Mouse (Mus musculus): ENCODE results near the gene Nop2.

Nop2 gene

GRCm38 (mm10) chr6:125131302-125132156 is at the start of gene Nop2:
Gene Nop2, plus strand, starts transcription at chr6:125131909.
- DNase-seq = peak; percentile 90

GRCm38 (mm10) chr6:125082801-125083386 is 48.8 kb upstream of the Nop2 start:
- no peak for DNase-seq

- peak; percentile 84 for DNase-seq
Observed at GRCm38 (mm10) chr6:125084424-125084823, 47.3 kb upstream of the Nop2 start.

GRCm38 (mm10) chr6:125087937-125088336 is 43.8 kb upstream of the Nop2 start:
- no peak for DNase-seq

GRCm38 (mm10) chr6:125088561-125089321 is 43.0 kb upstream of the Nop2 start:
- DNase-seq = peak; percentile 95

GRCm38 (mm10) chr6:125089521-125090321 is 42.0 kb upstream of the Nop2 start:
- peak; percentile 87 for DNase-seq

- DNase-seq = no peak
Observed at GRCm38 (mm10) chr6:125090341-125091085, 41.2 kb upstream of the Nop2 start.

GRCm38 (mm10) chr6:125092372-125092771 is 39.3 kb upstream of the Nop2 start:
- DNase-seq = no peak

GRCm38 (mm10) chr6:125094843-125095242 is 36.9 kb upstream of the Nop2 start:
- DNase-seq = no peak

- peak; percentile 96 for DNase-seq
Observed at GRCm38 (mm10) chr6:125095391-125096278, 36.1 kb upstream of the Nop2 start, which contains the start of gene Chd4. Gene Chd4, plus strand, starts transcription at chr6:125095981.

- no peak for DNase-seq
Observed at GRCm38 (mm10) chr6:125096279-125096596, 35.5 kb upstream of the Nop2 start.

GRCm38 (mm10) chr6:125096597-125097345 is 34.9 kb upstream of the Nop2 start:
- DNase-seq = peak; percentile 73

GRCm38 (mm10) chr6:125097346-125097689 is 34.4 kb upstream of the Nop2 start:
- no peak for DNase-seq

- no peak for DNase-seq
Observed at GRCm38 (mm10) chr6:125097951-125098350, 33.8 kb upstream of the Nop2 start.

- no peak for DNase-seq
Observed at GRCm38 (mm10) chr6:125098513-125098912, 33.2 kb upstream of the Nop2 start.

- no peak for DNase-seq
Observed at GRCm38 (mm10) chr6:125099421-125099971, 32.2 kb upstream of the Nop2 start.

GRCm38 (mm10) chr6:125101444-125101843 is 30.3 kb upstream of the Nop2 start:
- no peak for DNase-seq

- no peak for DNase-seq
Observed at GRCm38 (mm10) chr6:125104223-125104622, 27.5 kb upstream of the Nop2 start.

GRCm38 (mm10) chr6:125107705-125108104 is 24.0 kb upstream of the Nop2 start:
- DNase-seq = no peak

- no peak for DNase-seq
Observed at GRCm38 (mm10) chr6:125109371-125109770, 22.3 kb upstream of the Nop2 start.

Data from kidney, adult 9 months (tissue).